Mouse (Mus musculus) heart, adult 2 months (tissue): ENCODE data around the gene Numb. TPM values are rescaled to one million over a fixed set of nuclear protein-coding genes. Genes with fewer than 3 reads are reported as not detected.

Experiments used
- DNase-seq, 2 experiments: peaks; one replicate each; pipeline ENCODE4 v3.0.0; 2021
- H3K27ac ChIP-seq: fragments of 200-600 bp; 2 replicates; pipeline ENCODE4 v1.8.1; 2022
- H3K27me3 ChIP-seq: fragments of 200-500 bp; 2 replicates; pipeline ENCODE4 v1.6.1; 2012; ENCODE audit warnings: mild to moderate bottlenecking, low read length, inconsistent platforms, mixed read lengths; ENCODE audit not compliant: control insufficient read depth, insufficient read depth
- H3K36me3 ChIP-seq: fragments of 200-500 bp; 2 replicates; pipeline ENCODE4 v1.6.1; 2012; ENCODE audit warnings: low read length, inconsistent platforms; ENCODE audit not compliant: control insufficient read depth, insufficient read depth
- H3K4me1 ChIP-seq: fragments of 200-500 bp; 2 replicates; pipeline ENCODE4 v1.6.1; 2011; ENCODE audit warnings: low read length; ENCODE audit not compliant: control insufficient read depth, insufficient read depth
- H3K4me3 ChIP-seq: fragments of 200-600 bp; 2 replicates; pipeline ENCODE4 v1.8.1; 2022
- H3K79me2 ChIP-seq: fragments of 200-500 bp; replicated peaks from 2 replicates; pipeline ENCODE4 v1.6.1; 2012; ENCODE audit warnings: mild to moderate bottlenecking, inconsistent platforms, low read length, moderate library complexity, mixed read lengths; ENCODE audit not compliant: control insufficient read depth, insufficient read depth
- H3K9ac ChIP-seq: fragments of 200-500 bp; 2 replicates; pipeline ENCODE4 v1.6.1; 2012; ENCODE audit warnings: low read depth, mild to moderate bottlenecking, control low read depth, inconsistent platforms, low read length, mixed read lengths
- CTCF ChIP-seq: fragments of 200-600 bp; IDR thresholded peaks from 2 replicates; pipeline ENCODE4 v1.8.1; 2022; ENCODE audit warnings: antibody characterized with exemption, mild to moderate bottlenecking, moderate library complexity
- EP300 ChIP-seq: fragments of 200-500 bp; IDR thresholded peaks from 2 replicates; pipeline ENCODE4 v1.6.1; 2011; ENCODE audit warnings: low read depth, low read length, control low read depth; ENCODE audit not compliant: insufficient read depth
- POLR2A ChIP-seq: fragments of 200-500 bp; IDR thresholded peaks from 2 replicates; pipeline ENCODE4 v1.6.1; 2011; ENCODE audit warnings: mild to moderate bottlenecking, low read depth, low read length, control low read depth; ENCODE audit not compliant: insufficient read depth
- WGBS: fragments of 180-500 bp; shearing (Covaris S2); methylation state at CpG from one replicate; pipeline ENCODE4 v1.1.7; 2018; 5-methylcytosine and 5-hydroxymethylcytosine counted together
- intact Hi-C: fragments of 180-260 bp; cut with DNase I; formaldehyde crosslinking; loops from one replicate; pipeline ENCODE4 v1.15.1; 2025
- polyA plus RNA-seq: library from polyadenylated mRNA; depleted of rRNA; stranded (reverse); fragments of >200 nt; gene quantifications from 2 replicates; pipeline ENCODE4 v1.2.3, GENCODE M21; 2012
- total RNA-seq, 2 experiments: library from RNA; stranded (reverse); gene quantifications; 2 replicates each; pipeline ENCODE4 v1.2.3; 2021

The Numb gene
- total and polyA plus RNA-seq, 3 experiments, result 31.1 to 32.3 (median 31.6) TPM

- WGBS, result 71% methylated on average over 23 of the region's 23 CpGs
- H3K27ac ChIP-seq, result no peak overlapping the region
- H3K4me1 ChIP-seq, result peaks cover 2% of the 10 kb centered on the region; the same call in 1 of the 2 replicates
- H3K27me3 ChIP-seq, result no peaks in the 10 kb centered on the region
- TF ChIP-seq POLR2A (no peak), EP300 (no peak), CTCF (no peak)
- intact Hi-C loops, result no loop called here
- H3K36me3 ChIP-seq, result no peaks in the 10 kb centered on the region
- H3K4me3 ChIP-seq, result no peak overlapping the region
- no peak for DNase-seq
- H3K79me2 ChIP-seq, result no peaks in the 10 kb centered on the region
- H3K9ac ChIP-seq, result no peak overlapping the region
Measured at GRCm38 (mm10) chr12:83781640-83782278, 140.0 kb downstream of the Numb start.

- Histone ChIP-seq H3K4me3 (no peak overlapping the region), H3K4me1 (peaks cover 2% of the 10 kb centered on the region; the same call in 1 of the 2 replicates), H3K27ac (no peak overlapping the region), H3K36me3 (no peaks in the 10 kb centered on the region), H3K27me3 (no peaks in the 10 kb centered on the region), H3K79me2 (no peaks in the 10 kb centered on the region), H3K9ac (no peak overlapping the region)
- 55% methylated on average over 7 of the region's 7 CpGs for WGBS
- DNase-seq, result no peak
- TF ChIP-seq CTCF (no peak), EP300 (no peak), POLR2A (no peak)
- intact Hi-C loops, result no loop called here
Measured at GRCm38 (mm10) chr12:83781204-83781603, 140.5 kb downstream of the Numb start.

- intact Hi-C loops, result no loop called here
- Histone ChIP-seq H3K4me3 (no peak overlapping the region), H3K36me3 (no peaks in the 10 kb centered on the region), H3K27me3 (no peaks in the 10 kb centered on the region), H3K79me2 (no peaks in the 10 kb centered on the region), H3K9ac (no peak overlapping the region), H3K4me1 (peaks cover 2% of the 10 kb centered on the region; the same call in 1 of the 2 replicates), H3K27ac (peak overlapping the region; percentile 33)
- WGBS, result 67% methylated on average over 3 of the region's 3 CpGs
- peak in 1 of 2 experiments; percentile 48 for DNase-seq
- no peak for TF ChIP-seq EP300
- TF ChIP-seq POLR2A, result no peak
- no peak for TF ChIP-seq CTCF
Measured at GRCm38 (mm10) chr12:83780181-83780580, 141.6 kb downstream of the Numb start.

GRCm38 (mm10) chr12:83776766-83777165 lies 145.0 kb downstream of the Numb start:
- no peak for DNase-seq

GRCm38 (mm10) chr12:83775621-83776020 lies 146.1 kb downstream of the Numb start:
- DNase-seq, result no peak
- Histone ChIP-seq H3K27me3 (no peaks in the 10 kb centered on the region), H3K27ac (no peak overlapping the region), H3K4me1 (peaks cover under 1% of the 10 kb centered on the region; the same call in 1 of the 2 replicates), H3K4me3 (no peak overlapping the region), H3K9ac (no peak overlapping the region), H3K79me2 (no peaks in the 10 kb centered on the region), H3K36me3 (no peaks in the 10 kb centered on the region)
- WGBS, result 91% methylated on average over 12 of the region's 12 CpGs
- intact Hi-C loops, result no loop called here
- no peak for TF ChIP-seq POLR2A
- no peak for TF ChIP-seq EP300
- TF ChIP-seq CTCF, result no peak

More at GRCm38 (mm10) chr12:83776766-83777165, 145.0 kb downstream of the Numb start:
- Histone ChIP-seq H3K79me2 (no peaks in the 10 kb centered on the region), H3K9ac (no peak overlapping the region), H3K4me1 (peaks cover 2% of the 10 kb centered on the region; the same call in 1 of the 2 replicates), H3K4me3 (no peak overlapping the region), H3K27ac (no peak overlapping the region), H3K27me3 (no peaks in the 10 kb centered on the region), H3K36me3 (no peaks in the 10 kb centered on the region)
- 89% methylated on average over 7 of the region's 7 CpGs for WGBS
- no peak for TF ChIP-seq POLR2A
- TF ChIP-seq EP300, result no peak
- no peak for TF ChIP-seq CTCF
- intact Hi-C loops, result no loop called here

GRCm38 (mm10) chr12:83770418-83771256 lies 151.1 kb downstream of the Numb start:
- intact Hi-C loops, result loop anchor here (1.0 to 2.0 kb wide), 2 partner anchors 36 to 57 kb away; no protein-coding TSS in a partner anchor
- peaks cover 6% of the 10 kb centered on the region for H3K4me1 ChIP-seq
- H3K27me3 ChIP-seq, result no peaks in the 10 kb centered on the region
- TF ChIP-seq CTCF, result peak; percentile 84
- peak; percentile 66; the same call in 1 of the 2 replicates for TF ChIP-seq EP300
- no peak for TF ChIP-seq POLR2A
- no peaks in the 10 kb centered on the region for H3K79me2 ChIP-seq
- DNase-seq, result peak; percentile 41 to 53
- H3K9ac ChIP-seq, result 0 out of 2 replicates have a peak overlapping the region, but pooled peaks have one; percentile 32
- H3K36me3 ChIP-seq, result no peaks in the 10 kb centered on the region
- no peak overlapping the region; the same call in 1 of the 2 replicates for H3K27ac ChIP-seq
- H3K4me3 ChIP-seq, result no peak overlapping the region
- 7% methylated on average over 25 of the region's 25 CpGs for WGBS
